Comparison of ENCODE assay signal across 21 mouse cellular contexts in genomic region chr2:10542388-10542787, GRCm38 (mm10).
"Had no signal": no experiment of that assay in that cellular context is flagged by ENCODE, and none has a peak within 500 bp of the region (broad histone marks: within the 10 kb centered on the region; RNA-seq: fewer than 3 reads in every experiment).

No protein-coding gene starts in this region.

- H3K9me3 ChIP-seq: liver, embryonic 13.5 days; megakaryocyte, embryonic 14.5 days; midbrain, embryonic 10.5 days; midbrain, embryonic 13.5 days; neural tube, embryonic 13.5 days; stomach, embryonic 15.5 days had no signal

- H3K4me1 ChIP-seq: liver, embryonic 13.5 days; megakaryocyte, embryonic 14.5 days; midbrain, embryonic 10.5 days; midbrain, embryonic 13.5 days; neural tube, embryonic 13.5 days; stomach, embryonic 15.5 days had no signal

- H3K36me3 ChIP-seq: liver, embryonic 13.5 days; midbrain, embryonic 10.5 days; midbrain, embryonic 13.5 days; neural tube, embryonic 13.5 days; stomach, embryonic 15.5 days had no signal

- ATAC-seq: midbrain, embryonic 13.5 days; midbrain, embryonic 16.5 days had no signal

- H3K4me2 ChIP-seq: liver, embryonic 13.5 days; midbrain, embryonic 13.5 days; neural tube, embryonic 13.5 days; stomach, embryonic 15.5 days had no signal

- H3K9ac ChIP-seq: liver, embryonic 13.5 days; midbrain, embryonic 13.5 days; neural tube, embryonic 13.5 days; stomach, embryonic 15.5 days had no signal

- H3K27ac ChIP-seq: liver, embryonic 13.5 days; midbrain, embryonic 10.5 days; midbrain, embryonic 13.5 days; neural tube, embryonic 13.5 days; stomach, embryonic 15.5 days had no signal

- H3K27me3 ChIP-seq: liver, embryonic 13.5 days; megakaryocyte, embryonic 14.5 days; midbrain, embryonic 13.5 days; neural tube, embryonic 13.5 days; stomach, embryonic 15.5 days had no signal

- DNase-seq: kidney, adult 11 months; kidney, adult 8-10 months; kidney, postnatal 14 days; kidney, postnatal 4 days; liver, embryonic 13.5 days; lung, adult 2 months; lung, postnatal 10 days; lung, postnatal 36 days; retina, postnatal 1 day; right cerebral cortex, postnatal 25 days; spleen, adult 18-20 months; thymus, adult 18-20 months; thymus, postnatal 14 days; thymus, postnatal 4 days had no signal

- H3K4me3 ChIP-seq: liver, embryonic 13.5 days; megakaryocyte, embryonic 14.5 days; midbrain, embryonic 10.5 days; midbrain, embryonic 13.5 days; myocyte; neural tube, embryonic 13.5 days; stomach, embryonic 15.5 days had no signal
